Mouse (Mus musculus) adrenal gland, postnatal 25 days (tissue): ENCODE measurements around the gene Lmtk2. TPM values are rescaled to one million over a fixed set of nuclear protein-coding genes. Genes with fewer than 3 reads are reported as not detected.

Experiments
- DNase-seq: peaks from one replicate; pipeline ENCODE4 v3.0.0; 2021; ENCODE audit warnings: mixed read lengths
- long read RNA-seq: library from polyadenylated mRNA; stranded (forward); transcript quantifications from one replicate; pipeline ENCODE4 v2.0.0, GENCODE M21; 2021
- total RNA-seq: library from RNA; stranded (reverse); gene quantifications from 2 replicates; pipeline ENCODE4 v1.2.3, GENCODE M21; 2021

Gene Lmtk2
- total RNA-seq: 32.9 and 34.8 TPM in 2 replicates
- long read RNA-seq, partial matches to known transcripts: 0 of 3 reads
- long read RNA-seq, other reads (novel, unspliced or antisense): 3 of 3 reads

DNA sequence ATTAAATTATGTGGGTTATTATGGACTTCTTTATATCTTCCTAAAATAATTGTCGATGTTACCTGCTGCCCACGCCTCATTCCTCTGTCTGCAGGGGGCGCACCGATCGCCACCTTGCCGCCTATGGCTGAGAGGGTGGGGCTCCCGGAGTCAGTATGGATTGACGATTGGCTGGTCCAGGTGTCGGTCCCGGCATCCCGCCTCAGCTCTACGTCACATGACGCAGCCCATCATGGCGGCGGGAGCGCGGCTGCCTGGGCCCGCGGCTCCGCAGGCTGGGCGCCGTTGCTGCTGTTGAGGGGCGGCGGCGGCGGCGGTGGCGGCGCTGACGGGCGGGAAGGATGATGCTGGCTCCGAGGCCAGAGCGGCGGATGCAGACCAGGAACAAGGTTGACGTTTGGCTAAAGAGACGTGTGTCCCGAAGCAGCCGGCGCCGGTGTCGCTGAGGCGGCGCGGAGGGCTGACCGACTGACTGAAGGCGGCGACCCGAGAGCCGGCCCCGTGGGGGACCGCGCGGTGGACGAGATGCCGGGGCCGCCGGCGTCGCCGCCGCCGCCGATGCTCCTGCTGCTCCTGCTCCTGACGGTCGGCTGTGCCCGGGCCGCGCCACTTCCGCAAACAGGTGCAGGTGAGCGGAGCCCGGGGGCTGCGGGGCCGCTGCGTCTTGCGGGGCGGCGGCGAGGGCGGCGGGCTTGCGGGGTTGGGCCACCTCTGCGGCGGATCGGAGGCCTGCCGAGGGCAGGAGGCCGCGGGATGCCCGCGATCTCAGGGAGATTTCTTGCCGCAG lies at the start of gene Lmtk2:
Lmtk2 (plus strand) TSS at position 288 of the 787 bp plus-strand sequence.
- peak; percentile 97 for DNase-seq

DNA sequence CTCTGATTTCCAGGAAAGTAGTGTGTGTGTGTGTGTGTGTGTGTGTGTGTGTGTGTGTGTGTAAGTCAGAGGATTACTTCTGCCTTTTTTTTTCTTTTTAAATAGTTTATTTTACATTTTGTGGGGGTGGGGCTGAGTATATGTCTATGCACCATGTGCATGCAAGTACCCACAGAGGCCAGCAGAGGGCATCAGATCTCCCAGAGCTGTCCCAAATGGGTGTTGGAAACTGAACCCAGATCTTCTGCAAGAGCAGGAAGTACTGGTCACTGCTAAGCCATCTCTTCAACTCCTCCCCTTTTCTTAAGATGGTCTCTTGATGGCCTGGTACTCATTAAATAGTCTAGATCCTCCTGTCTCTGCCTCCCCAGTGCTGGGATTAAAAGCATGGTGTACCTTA lies 49.0 kb upstream of the Lmtk2 start:
- no peak for DNase-seq

DNA sequence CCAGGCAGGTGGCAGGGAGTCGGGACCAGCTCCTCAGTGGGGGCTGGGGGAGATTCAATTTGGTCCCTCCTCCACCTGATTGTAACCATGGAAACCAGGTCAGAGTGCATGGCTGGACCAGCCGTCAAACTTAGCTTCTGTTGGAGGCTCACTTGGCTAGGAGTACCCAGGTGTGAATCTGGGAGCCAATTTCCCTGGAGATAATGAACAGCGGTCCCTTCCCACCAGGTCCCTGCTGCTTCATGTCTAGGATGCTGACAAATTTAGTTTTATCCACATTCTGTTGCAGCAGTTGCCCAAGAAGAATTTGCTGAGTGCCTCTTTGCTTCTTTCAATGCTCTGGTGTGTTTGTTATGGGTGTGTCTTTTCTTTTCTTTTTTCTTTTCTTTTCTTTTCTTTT lies 46.8 kb upstream of the Lmtk2 start:
- no peak for DNase-seq

DNA sequence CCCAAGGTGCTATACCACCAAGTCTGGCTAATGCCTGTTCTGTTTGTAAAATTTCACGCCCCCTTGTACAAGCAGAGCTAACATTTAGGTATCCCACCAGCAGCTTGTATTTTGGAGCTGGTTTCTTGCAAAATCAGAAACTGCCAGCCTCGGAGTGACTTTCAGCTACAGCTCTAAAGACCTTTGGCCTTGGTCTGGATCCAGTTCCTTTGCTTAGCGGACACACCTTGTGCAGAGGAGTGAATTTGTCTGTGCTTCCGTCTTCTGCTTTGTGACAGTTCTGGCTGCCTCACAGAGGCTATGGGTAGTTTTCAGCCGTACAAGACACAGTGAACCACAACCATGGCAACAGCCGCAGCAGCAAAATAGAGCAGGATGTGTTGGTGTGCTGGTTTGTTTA lies 45.9 kb upstream of the Lmtk2 start:
- DNase-seq: no peak

- no peak for DNase-seq
These were observed 36.1 kb upstream of the Lmtk2 start for GRCm38 (mm10) chr5:144064093-144064492.

- DNase-seq: no peak
These were observed 34.2 kb upstream of the Lmtk2 start for GRCm38 (mm10) chr5:144066036-144066435.

DNA sequence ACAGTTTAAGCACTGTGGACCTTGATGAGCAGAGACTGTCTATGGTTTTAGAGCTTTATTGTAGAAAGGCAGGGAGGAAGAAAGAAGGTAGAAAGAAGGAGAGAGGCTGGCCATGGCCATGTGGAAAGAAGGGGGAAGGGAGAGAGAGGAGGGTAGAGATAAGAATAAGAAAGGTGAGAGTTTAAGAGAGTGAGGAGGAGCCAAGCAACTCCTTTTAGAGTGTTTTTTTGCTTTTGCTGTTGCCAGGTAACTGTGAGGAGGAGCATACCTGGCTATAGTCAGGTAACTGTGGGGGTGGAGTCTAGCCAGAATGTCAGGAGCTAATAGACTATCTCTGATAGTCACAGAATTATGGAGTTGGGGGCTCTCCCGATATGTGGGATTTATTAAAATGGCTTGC lies 30.2 kb upstream of the Lmtk2 start:
- no peak for DNase-seq

GRCm38 (mm10) chr5:144071249-144071648 lies 29.0 kb upstream of the Lmtk2 start:
- no peak for DNase-seq

- no peak for DNase-seq
These were observed 22.7 kb upstream of the Lmtk2 start for GRCm38 (mm10) chr5:144077541-144077940.

- DNase-seq: no peak
These were observed 19.4 kb upstream of the Lmtk2 start for GRCm38 (mm10) chr5:144080886-144081285.

DNA sequence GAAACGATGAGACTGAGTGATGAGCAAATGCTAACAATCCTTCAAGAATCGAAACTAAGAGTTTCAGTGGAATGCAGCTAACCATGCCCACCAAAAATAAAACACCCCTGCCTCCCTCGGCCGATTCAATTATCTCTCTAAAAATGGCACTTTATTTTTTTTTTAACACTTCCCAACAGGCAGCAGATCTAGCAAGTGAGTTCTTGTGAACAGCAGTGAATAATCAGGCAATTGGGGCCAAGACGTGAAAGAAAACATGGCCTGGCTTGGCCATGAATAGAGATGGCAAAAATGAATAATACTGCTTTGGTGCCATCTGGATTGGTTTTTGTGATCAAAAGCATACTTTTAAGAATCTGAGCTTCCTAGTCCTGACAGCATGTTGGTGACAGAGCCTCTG lies 18.2 kb upstream of the Lmtk2 start:
- no peak for DNase-seq

- no peak for DNase-seq
These were observed 16.7 kb upstream of the Lmtk2 start for GRCm38 (mm10) chr5:144083521-144083920.

DNA sequence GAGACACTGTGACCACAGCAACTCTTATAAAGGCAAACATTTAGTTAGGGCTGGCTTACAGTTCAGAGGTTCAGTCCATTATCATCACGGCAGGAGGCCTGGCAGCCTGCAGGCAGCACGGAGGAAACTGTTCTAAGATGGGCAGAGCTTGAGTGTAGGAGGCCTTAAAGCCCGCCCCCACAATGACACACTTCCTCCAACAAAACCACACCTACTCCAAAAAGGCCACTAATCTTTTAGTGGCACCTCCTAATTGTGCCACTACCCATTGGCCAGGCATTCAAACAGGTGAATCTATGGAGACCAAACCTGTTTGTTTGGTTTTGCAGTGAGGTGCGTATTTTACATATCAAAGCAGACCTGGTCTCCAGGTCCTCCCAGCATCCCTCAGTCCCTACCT lies 16.0 kb upstream of the Lmtk2 start:
- DNase-seq: no peak

DNA sequence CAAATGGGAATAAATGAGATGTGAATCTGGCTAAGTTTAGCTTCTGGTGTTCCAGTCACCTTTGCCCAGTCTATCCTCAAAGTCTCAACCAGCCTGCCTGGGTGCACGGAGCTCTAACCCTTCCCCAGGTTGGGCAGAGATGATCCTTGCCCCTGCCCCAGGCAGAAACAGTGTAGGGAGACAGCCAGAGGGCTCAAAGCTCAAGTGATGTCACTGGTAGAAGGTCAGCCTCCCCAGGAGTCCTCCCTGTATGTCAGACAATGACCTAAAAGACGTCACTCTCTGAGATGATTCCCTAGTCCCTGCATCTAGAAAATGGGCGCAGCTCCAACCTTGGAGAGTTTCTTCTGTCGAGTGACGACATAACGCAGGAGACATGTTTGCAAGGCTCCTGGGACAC lies 14.5 kb upstream of the Lmtk2 start:
- DNase-seq: no peak

- no peak for DNase-seq
These were observed 13.7 kb upstream of the Lmtk2 start for GRCm38 (mm10) chr5:144086494-144086893.

DNA sequence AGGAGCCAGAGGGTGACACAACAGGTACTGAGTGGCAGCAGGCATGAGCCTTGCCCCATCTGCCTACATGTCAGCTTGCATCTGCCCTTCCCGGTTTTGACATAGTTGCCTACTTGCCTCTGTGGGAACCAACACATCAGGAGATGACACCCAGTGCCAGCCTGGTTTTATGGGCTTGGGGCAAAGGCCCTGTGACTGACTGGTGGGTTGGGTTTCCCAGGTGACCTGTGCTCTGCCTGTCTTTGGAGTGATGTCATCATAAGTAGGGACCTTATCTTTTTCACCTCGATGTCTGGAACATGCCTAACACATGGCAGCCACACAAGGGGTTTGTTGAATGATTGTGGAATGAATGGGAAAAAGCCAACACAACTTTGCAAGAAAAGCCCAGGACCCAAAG lies 11.9 kb upstream of the Lmtk2 start:
- no peak for DNase-seq

- no peak for DNase-seq
These were observed 4.7 kb upstream of the Lmtk2 start for GRCm38 (mm10) chr5:144095461-144095970.

DNA sequence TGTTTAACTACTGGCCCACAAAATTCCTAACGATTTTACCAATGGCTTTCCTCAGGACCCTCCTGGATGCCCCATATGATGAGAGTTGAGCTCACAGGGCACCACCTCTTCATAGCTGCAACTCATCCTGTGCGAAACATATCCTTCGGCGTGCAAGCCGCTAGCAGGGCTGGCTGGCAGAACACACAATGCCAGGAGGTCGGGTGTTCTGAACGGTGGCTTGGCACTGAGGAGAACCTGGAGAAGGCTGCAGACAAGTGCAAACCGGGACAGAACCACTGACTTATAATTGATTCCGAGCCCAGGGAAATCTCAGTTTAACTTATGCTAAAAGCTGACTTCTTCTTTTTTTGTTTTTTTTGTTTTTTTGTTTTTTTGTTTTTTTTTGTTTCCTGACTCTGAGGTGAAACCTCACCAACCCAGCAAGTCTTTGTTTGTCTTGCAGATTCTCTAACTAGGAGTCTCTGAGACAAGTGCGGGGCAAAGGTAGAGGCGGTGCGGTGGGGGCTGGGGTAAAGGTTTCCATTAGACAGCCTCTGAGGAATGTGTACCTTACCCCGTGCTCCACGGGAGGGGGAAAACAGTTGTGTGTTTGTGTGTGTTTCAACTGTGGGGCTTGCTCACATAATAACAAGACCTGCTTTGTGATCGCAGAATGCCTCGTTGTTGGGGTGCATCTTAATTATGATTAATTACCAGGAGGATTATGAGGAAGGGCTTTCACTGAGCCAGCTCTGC lies 2.2 kb upstream of the Lmtk2 start:
- no peak for DNase-seq

GRCm38 (mm10) chr5:144098640-144098929 lies 1.7 kb upstream of the Lmtk2 start:
- no peak for DNase-seq

DNA sequence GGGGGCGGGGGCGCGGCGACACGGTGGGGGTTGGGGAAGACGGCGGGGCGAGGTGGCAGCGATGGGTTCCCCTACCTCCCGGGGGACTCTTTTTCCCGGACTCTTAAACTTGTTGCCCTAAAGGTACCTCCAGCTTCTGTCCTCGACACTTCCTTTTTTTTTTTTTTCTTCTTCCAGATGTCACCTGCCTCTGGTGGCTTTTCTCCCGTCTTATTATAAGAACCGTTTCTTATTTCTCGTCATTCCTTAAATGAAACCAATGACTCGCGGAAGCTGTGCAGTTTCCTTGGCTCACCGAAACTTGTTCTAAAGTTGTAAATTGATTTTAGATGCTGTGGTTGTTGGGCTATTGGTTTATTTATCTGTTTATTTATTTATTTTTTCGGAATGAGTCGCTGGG lies 712 bp downstream of the Lmtk2 start:
- no peak for DNase-seq

DNA sequence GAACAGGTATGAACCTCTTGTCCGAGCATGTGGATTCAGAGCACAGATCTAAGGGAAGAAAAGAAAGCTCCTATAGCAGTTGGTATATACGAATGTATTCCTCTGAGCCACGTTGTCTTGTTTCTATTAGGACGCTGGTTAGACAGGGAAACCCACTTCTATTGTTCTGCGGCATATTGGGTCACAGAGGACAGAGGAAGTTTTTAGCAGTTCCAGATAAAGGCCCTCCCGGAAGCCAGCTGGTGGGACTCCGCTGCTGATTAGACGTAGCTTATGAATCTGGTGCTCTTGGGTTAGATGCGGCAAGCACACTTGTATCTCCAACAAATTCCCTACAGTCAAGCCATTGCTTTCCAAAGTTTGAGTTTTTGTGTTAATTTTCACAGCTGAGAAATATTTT lies 4.8 kb downstream of the Lmtk2 start:
- DNase-seq: no peak

- DNase-seq: no peak
These were observed 5.4 kb downstream of the Lmtk2 start for GRCm38 (mm10) chr5:144105471-144106129.

GRCm38 (mm10) chr5:144106130-144106510 lies 5.9 kb downstream of the Lmtk2 start:
- no peak for DNase-seq
